Mouse (Mus musculus) stomach, adult 2 months (tissue): ENCODE results near the gene Cela2a. TPM values are rescaled to one million over a fixed set of nuclear protein-coding genes. Genes with fewer than 3 reads are reported as not detected.

Experiments
- polyA plus RNA-seq: library from polyadenylated mRNA; depleted of rRNA; stranded (reverse); fragments of >200 nt; gene quantifications from 2 replicates; pipeline ENCODE4 v1.2.3, GENCODE M21; 2012; rRNA removed

Cela2a gene
- polyA plus RNA-seq = 3.7 and 6.6 TPM in 2 replicates

DNA sequence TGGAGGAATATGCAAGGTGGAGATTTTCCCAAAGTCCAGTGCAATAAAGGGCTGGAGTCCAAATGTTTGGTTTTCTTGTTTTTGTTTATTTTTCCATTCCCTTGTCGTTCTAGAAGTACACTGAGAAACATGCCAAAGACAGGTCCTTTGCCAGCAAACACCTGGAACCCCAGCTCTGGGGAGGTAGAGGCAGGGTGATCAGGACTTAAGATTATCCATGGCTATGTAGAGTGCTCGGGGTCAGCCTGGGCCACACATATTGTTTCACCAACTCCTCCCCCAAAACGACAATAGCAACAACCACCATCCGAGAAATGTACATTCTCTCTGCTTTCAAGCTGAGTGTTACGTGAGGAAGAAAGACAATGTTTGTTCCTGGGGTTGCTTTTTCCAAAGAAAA, at the start of gene Cela2a:
Cela2a (minus strand) TSS at position 101 of the 400 bp plus-strand sequence.

DNA sequence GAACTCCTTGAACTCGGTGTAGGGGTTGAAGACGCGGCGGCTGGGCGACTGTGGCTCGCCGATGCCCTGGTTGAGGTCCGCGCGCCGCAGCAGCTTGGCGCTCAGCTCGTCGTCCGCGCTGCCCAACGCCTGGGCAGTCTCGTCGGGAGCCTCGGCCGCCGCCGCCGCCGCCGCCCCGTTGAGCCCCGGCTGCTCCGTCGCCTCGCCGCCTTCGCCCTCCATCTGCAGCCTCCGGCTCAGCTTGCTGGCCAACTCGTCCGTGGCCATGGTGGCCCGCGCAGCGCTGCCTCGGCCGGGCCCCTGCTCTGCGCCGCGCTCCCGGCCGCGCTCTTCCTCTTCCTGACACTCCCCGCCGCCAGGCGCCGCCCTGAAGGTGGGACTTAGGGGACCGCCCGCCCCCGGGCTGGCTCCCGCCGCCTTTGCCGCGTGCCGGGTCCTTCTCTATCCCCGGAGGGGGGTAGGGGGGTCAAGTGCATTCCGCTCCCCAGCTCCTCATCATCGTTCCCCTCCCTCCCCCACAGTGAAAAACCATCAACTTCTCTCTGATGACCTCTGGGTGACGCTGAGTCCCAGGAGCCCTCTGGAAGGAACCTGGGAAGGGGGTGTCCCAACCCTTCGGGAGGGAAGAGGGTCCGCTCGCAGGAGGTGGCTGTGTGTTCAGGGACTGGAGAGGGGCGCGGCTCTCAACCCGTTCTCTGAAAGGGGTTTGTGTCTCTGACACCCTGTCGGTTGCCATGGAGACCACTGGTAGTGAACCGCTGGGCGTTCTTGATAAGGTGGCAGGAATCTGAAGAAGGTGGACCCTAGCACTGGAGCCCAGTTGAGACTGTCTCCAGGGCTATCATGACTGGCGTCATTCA, 48.9 kb upstream of the Cela2a start, which contains the start of gene Efhd2:
Efhd2 (minus strand) TSS at position 320 of the 860 bp plus-strand sequence.

DNA sequence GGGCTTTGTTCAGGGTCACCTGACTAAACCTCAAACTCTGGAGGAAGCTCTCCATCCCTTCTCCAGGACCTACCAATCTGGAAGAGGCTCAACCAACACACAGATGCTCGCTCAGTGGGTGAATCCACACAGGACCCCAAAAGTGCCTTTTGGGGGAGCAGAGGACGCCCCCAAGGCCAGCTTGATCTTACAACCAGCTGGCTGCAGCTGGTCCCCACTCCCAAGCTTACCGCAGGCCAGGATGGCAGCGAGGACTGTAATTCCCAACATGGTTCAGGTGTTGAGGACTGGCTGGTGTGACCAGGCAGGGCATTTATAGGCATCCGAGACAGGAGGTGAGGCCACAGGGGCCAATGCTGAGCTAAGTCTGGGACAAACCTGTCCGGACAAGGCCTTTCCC, 20.0 kb upstream of the Cela2a start, which contains the start of gene Ctrc:
Ctrc (minus strand) TSS at position 361 of the 400 bp plus-strand sequence.

DNA sequence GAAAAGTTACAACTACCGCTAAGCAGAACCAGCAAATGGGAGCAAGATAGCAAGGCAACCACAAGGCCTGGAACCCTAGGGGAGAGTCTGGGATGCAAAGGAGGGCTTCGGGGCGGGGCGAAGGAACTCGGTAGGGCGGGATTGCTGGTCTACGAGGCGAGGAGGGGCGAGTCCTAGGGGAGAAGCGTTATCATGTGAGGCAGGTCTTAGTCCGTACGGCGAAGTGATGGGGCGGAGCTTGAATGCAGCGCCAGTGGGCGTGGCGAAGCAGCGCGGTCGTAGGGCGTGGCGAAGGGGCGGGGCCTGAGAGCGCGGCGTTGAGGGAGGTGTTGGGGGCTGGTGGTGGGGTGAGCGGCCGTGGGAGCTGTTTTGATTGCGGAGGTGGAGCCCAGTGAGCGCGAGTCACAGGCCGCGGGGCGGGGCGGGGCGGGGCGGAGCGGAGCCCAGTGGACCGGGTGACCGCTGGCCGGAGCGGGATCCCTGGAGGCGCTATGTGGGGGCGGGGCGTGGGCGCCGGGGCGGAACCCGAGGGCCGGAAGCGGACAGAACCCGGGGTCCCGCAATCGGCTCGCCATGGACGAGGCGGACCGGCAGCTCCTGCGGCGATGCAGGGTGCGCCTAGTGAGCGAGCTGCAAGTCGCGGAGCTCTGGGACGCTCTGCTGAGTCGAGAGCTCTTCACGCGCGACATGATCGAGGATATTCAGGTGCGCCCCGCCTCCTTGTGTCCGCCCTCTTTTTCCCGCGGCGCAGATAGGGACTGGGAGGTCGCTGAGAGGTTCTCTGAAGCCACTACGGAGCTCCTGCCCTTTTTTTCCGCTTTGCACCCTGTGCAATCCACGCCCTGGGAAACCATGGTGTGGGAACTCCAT, 32.4 kb downstream of the Cela2a start, which contains the start of gene Casp9:
Casp9 (plus strand) TSS at position 331 of the 870 bp plus-strand sequence.

DNA sequence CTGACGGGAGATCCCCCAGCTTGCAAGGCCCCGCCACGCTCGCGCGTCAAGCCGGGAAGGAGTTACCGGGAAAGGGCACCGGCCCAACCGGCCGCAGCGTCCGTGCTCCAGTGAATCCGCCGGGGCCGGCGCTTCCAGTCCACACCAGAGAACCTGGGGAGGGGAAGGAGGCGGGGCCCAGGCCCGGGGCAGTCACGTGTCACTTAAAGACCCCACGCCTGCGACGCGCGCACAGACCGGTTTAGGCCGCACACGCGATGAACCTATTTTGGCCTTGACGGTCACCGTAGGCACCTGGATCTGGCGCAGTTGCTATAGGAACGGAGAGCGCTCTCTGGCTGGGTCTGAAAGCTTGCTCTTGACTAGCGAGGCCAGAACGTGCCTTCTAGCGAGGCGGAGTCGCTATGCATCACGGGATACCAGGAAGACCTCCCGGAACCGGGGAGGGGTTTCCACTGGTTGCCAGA, 35.4 kb downstream of the Cela2a start, which contains the start of gene Dnajc16:
Dnajc16 (minus strand) TSS at position 408 of the 467 bp plus-strand sequence.

Other genes with a start within 250 kb of the Cela2a start
- 34.8 and 41.5 TPM in 2 replicates for gene Fblim1, start 220.1 kb downstream of the Cela2a start, polyA plus RNA-seq
- 4.4 and 5.6 TPM in 2 replicates for gene Tmem82, start 207.5 kb downstream of the Cela2a start, polyA plus RNA-seq
- gene Slc25a34, start 202.3 kb downstream of the Cela2a start, polyA plus RNA-seq = 5.9 and 10.0 TPM in 2 replicates
- gene Plekhm2, start 161.3 kb downstream of the Cela2a start, polyA plus RNA-seq = 12.8 and 13.4 TPM in 2 replicates
- 2.6 and 6.8 TPM in 2 replicates for gene Rsc1a1, start 140.6 kb downstream of the Cela2a start, polyA plus RNA-seq
- gene Ddi2, start 102.7 kb downstream of the Cela2a start, polyA plus RNA-seq = 6.1 and 7.2 TPM in 2 replicates
- not detected in 2 replicates for gene Agmat, start 79.5 kb downstream of the Cela2a start, polyA plus RNA-seq
- 3.6 and 3.7 TPM in 2 replicates for gene Dnajc16, start 35.2 kb downstream of the Cela2a start, polyA plus RNA-seq
- 3.8 and 4.5 TPM in 2 replicates for gene Casp9, start 32.5 kb downstream of the Cela2a start, polyA plus RNA-seq
- gene Ctrc, start 20.2 kb upstream of the Cela2a start, polyA plus RNA-seq = 0.35 TPM in 1 of 2 replicates, not detected in the other
- 140 and 177 TPM in 2 replicates for gene Efhd2, start 48.8 kb upstream of the Cela2a start, polyA plus RNA-seq
- gene Fhad1, start 188.9 kb upstream of the Cela2a start, polyA plus RNA-seq = 0.45 and 0.88 TPM in 2 replicates